Mouse (Mus musculus): ENCODE data around the gene Fbxo40.

DNA sequence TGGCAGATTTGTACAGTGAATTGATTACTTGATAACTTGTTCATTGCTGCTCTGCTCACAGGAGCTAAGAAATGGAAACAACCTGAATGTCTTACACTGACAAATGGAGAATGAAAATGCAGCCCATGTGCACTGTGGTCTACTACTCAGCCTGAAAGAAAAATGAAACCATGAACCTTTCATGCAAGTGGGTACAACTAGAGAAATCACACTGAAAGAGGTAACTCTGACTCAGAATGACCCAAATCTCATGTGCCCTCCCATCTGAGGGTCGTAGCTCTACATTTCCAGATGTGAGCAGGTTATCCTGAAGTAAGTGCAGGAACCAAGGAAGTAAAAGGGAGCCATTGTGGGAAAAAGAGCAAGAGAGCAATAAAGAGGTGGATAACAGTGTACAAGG lies 6.5 kb downstream of the Fbxo40 start:
- TF ChIP-seq CTCF (IDR thresholded peaks at IDR 0.05; ENCODE audit: low read depth) (no peak), EP300 (IDR thresholded peaks at IDR 0.05; ENCODE audit: low read depth) (no peak)

Data from liver, embryonic 14.5 days (tissue).